Mouse (Mus musculus) forebrain, embryonic 14.5 days (tissue): Measurements from ENCODE around the gene Stub1. TPM values are rescaled to one million over a fixed set of nuclear protein-coding genes. Genes with fewer than 3 reads are reported as not detected.
A peak's percentile ranks its signal among the peaks of the same experiment; 100 is the strongest.

Experiments
- ATAC-seq: fragments of 200-750 bp; cut with Nextera tagmentation; 2 replicates; pipeline ENCODE4 v1.8.0; 2017; ENCODE audit warnings: mild to moderate bottlenecking, moderate library complexity
- DNase-seq: peaks from one replicate; pipeline ENCODE4 v3.0.0-alpha.2; 2015; ENCODE audit warnings: low spot score
- H3K27ac ChIP-seq: fragments of 300-500 bp; sonication (generic); 2 replicates; pipeline ENCODE4 v1.5.1; 2014; ENCODE audit warnings: low read depth, mild to moderate bottlenecking, control low read depth, low read length, moderate library complexity
- H3K27me3 ChIP-seq: fragments of 300-500 bp; sonication (generic); replicated peaks from 2 replicates; pipeline ENCODE4 v1.6.1; 2014; ENCODE audit warnings: low read length, control low read depth, mixed read lengths; ENCODE audit not compliant: control insufficient read depth, insufficient read depth
- H3K36me3 ChIP-seq: fragments of 300-500 bp; sonication (generic); 2 replicates; pipeline ENCODE4 v1.6.1; 2014; ENCODE audit warnings: low read length, control low read depth; ENCODE audit not compliant: control insufficient read depth, insufficient read depth
- H3K4me1 ChIP-seq: fragments of 300-500 bp; sonication (generic); 2 replicates; pipeline ENCODE4 v1.6.1; 2014; ENCODE audit warnings: antibody characterized with exemption, low read length, control low read depth; ENCODE audit not compliant: control insufficient read depth, insufficient read depth
- H3K4me2 ChIP-seq: fragments of 300-500 bp; sonication (generic); 2 replicates; pipeline ENCODE4 v1.6.1; 2014; ENCODE audit warnings: mild to moderate bottlenecking, control low read depth, low read length
- H3K4me3 ChIP-seq: fragments of 300-500 bp; sonication (generic); 2 replicates; pipeline ENCODE4 v1.5.1; 2014; ENCODE audit warnings: low read depth, low read length, control low read depth
- H3K9ac ChIP-seq: fragments of 300-500 bp; sonication (generic); 2 replicates; pipeline ENCODE4 v1.6.1; 2014; ENCODE audit warnings: mild to moderate bottlenecking, low read length, control low read depth, moderate library complexity
- H3K9me3 ChIP-seq: fragments of 300-500 bp; sonication (generic); replicated peaks from 2 replicates; pipeline ENCODE4 v1.6.1; 2016; ENCODE audit warnings: low read length, control low read depth, mixed read lengths; ENCODE audit not compliant: control insufficient read depth
- WGBS: fragments of 180-500 bp; shearing (Covaris S2); extraction: QIAGEN DNeasy Blood & Tissue Kit; methylation state at CpG from one replicate; pipeline ENCODE4 v1.1.7; 2014; 5-methylcytosine and 5-hydroxymethylcytosine counted together
- polyA plus RNA-seq: library from polyadenylated mRNA; unstranded; fragments of >200 nt; fragmentation: Nextera tagmentation; extraction: Ambion mirVana; gene quantifications from 2 replicates; pipeline ENCODE4 v1.2.1, GENCODE M21; 2014

Gene Stub1
- polyA plus RNA-seq = 315 and 322 TPM in 2 replicates

GRCm38 (mm10) chr17:25833291-25833663 lies at the start of gene Stub1:
Gene Stub1, minus strand, starts transcription at chr17:25833404.
- Histone ChIP-seq H3K4me1 (peaks cover 58% of the 10 kb centered on the region), H3K27ac (peak within 1 kb of the TSS; percentile 82), H3K4me3 (peak within 1 kb of the TSS; percentile 86), H3K4me2 (peak within 1 kb of the TSS; percentile 80), H3K27me3 (no peaks in the 10 kb centered on the region), H3K9me3 (no peaks in the 10 kb centered on the region), H3K36me3 (peaks cover 40% of the 10 kb centered on the region), H3K9ac (peak within 1 kb of the TSS; percentile 89)
- under 1% methylated on average over 24 of the region's 24 CpGs for WGBS
- ATAC-seq = no peak
- DNase-seq = peak; percentile 84

GRCm38 (mm10) chr17:25882306-25882705 lies 49.1 kb upstream of the Stub1 start:
- Histone ChIP-seq H3K27me3 (no peaks in the 10 kb centered on the region), H3K27ac (no peak overlapping the region), H3K9ac (no peak overlapping the region), H3K9me3 (no peaks in the 10 kb centered on the region), H3K36me3 (peaks cover 45% of the 10 kb centered on the region), H3K4me1 (no peaks in the 10 kb centered on the region), H3K4me2 (no peak overlapping the region), H3K4me3 (no peak overlapping the region)
- WGBS = 60% methylated on average over 5 of the region's 5 CpGs
- ATAC-seq (no peak), DNase-seq (no peak)

- Histone ChIP-seq H3K4me2 (no peak overlapping the region), H3K36me3 (peaks cover 45% of the 10 kb centered on the region), H3K27ac (peak overlapping the region; percentile 33; the same call in 1 of the 2 replicates), H3K9ac (peak overlapping the region; percentile 29), H3K4me3 (no peak overlapping the region), H3K9me3 (no peaks in the 10 kb centered on the region), H3K27me3 (no peaks in the 10 kb centered on the region), H3K4me1 (no peaks in the 10 kb centered on the region)
- WGBS = 39% methylated on average over 4 of the region's 4 CpGs
- DNase-seq (no peak), ATAC-seq (no peak)
Measured at GRCm38 (mm10) chr17:25881691-25882090, 48.5 kb upstream of the Stub1 start.

GRCm38 (mm10) chr17:25880913-25881641 lies 47.9 kb upstream of the Stub1 start:
- Histone ChIP-seq H3K4me3 (no peak overlapping the region), H3K9ac (peak overlapping the region; percentile 29), H3K4me1 (peaks cover 6% of the 10 kb centered on the region), H3K9me3 (no peaks in the 10 kb centered on the region), H3K27ac (peak overlapping the region; percentile 33; the same call in 1 of the 2 replicates), H3K27me3 (no peaks in the 10 kb centered on the region), H3K4me2 (no peak overlapping the region), H3K36me3 (peaks cover 45% of the 10 kb centered on the region)
- ATAC-seq (no peak), DNase-seq (no peak)
- 6% methylated on average over 5 of the region's 5 CpGs for WGBS

GRCm38 (mm10) chr17:25880196-25880910 lies 47.1 kb upstream of the Stub1 start, which contains the start of gene Wfikkn1:
Gene Wfikkn1, minus strand, starts transcription at chr17:25880858.
- ATAC-seq (no peak), DNase-seq (no peak)
- H3K4me2 ChIP-seq = no peak within 1 kb of the TSS
- peak within 1 kb of the TSS; percentile 33; the same call in 1 of the 2 replicates for H3K27ac ChIP-seq
- H3K4me3 ChIP-seq = no peak within 1 kb of the TSS
- no peaks in the 10 kb centered on the region for H3K27me3 ChIP-seq
- H3K9me3 ChIP-seq = no peaks in the 10 kb centered on the region
- peaks cover 45% of the 10 kb centered on the region for H3K36me3 ChIP-seq
- WGBS = 28% methylated on average over 5 of the region's 5 CpGs
- H3K9ac ChIP-seq = peak within 1 kb of the TSS; percentile 29
- peaks cover 7% of the 10 kb centered on the region for H3K4me1 ChIP-seq

- DNase-seq (no peak), ATAC-seq (no peak)
- Histone ChIP-seq H3K27me3 (no peaks in the 10 kb centered on the region), H3K4me2 (no peak overlapping the region), H3K27ac (no peak overlapping the region), H3K36me3 (peaks cover 45% of the 10 kb centered on the region), H3K4me3 (no peak overlapping the region), H3K9me3 (no peaks in the 10 kb centered on the region), H3K4me1 (peaks cover 7% of the 10 kb centered on the region), H3K9ac (no peak overlapping the region)
- WGBS = 78% methylated on average over 8 of the region's 8 CpGs
Measured at GRCm38 (mm10) chr17:25879750-25880149, 46.5 kb upstream of the Stub1 start.

GRCm38 (mm10) chr17:25879261-25879660 lies 46.1 kb upstream of the Stub1 start:
- Histone ChIP-seq H3K4me3 (no peak overlapping the region), H3K9me3 (no peaks in the 10 kb centered on the region), H3K9ac (no peak overlapping the region), H3K4me1 (peaks cover 8% of the 10 kb centered on the region), H3K27ac (no peak overlapping the region), H3K36me3 (peaks cover 40% of the 10 kb centered on the region), H3K4me2 (no peak overlapping the region), H3K27me3 (no peaks in the 10 kb centered on the region)
- 50% methylated on average over 4 of the region's 4 CpGs for WGBS
- DNase-seq (no peak), ATAC-seq (no peak)

GRCm38 (mm10) chr17:25878611-25879180 lies 45.5 kb upstream of the Stub1 start:
- Histone ChIP-seq H3K9ac (no peak overlapping the region), H3K27ac (no peak overlapping the region), H3K4me2 (no peak overlapping the region), H3K4me3 (no peak overlapping the region), H3K9me3 (no peaks in the 10 kb centered on the region), H3K4me1 (peaks cover 13% of the 10 kb centered on the region), H3K27me3 (no peaks in the 10 kb centered on the region), H3K36me3 (peaks cover 35% of the 10 kb centered on the region)
- DNase-seq (no peak), ATAC-seq (no peak)
- WGBS = 87% methylated on average over 19 of the region's 19 CpGs
